Mouse (Mus musculus) erythroblast, embryonic 14.5 days (primary cell): ENCODE data around the gene Gm11634.

ENCODE experiments used
- GATA1 ChIP-seq: IDR thresholded peaks from 2 replicates; pipeline ENCODE4 v1.6.1; 2012; ENCODE audit warnings: low read length, inconsistent platforms, mixed read lengths
- TAL1 ChIP-seq: IDR thresholded peaks from 3 replicates; pipeline ENCODE4 v1.6.1; 2012; ENCODE audit warnings: low read length, inconsistent platforms, mixed read lengths

- no peak for TF ChIP-seq TAL1
- no peak for TF ChIP-seq GATA1
These were observed 14.5 kb upstream of the Gm11634 start for GRCm38 (mm10) chr11:101613596-101613995.
